Mouse (Mus musculus) ES-Bruce4 (cell line): ENCODE data around the gene Fgf11. TPM values are rescaled to one million over a fixed set of nuclear protein-coding genes. Genes with fewer than 3 reads are reported as not detected.
A peak's percentile ranks its signal among the peaks of the same experiment; 100 is the strongest.

ENCODE experiments used
- H3K27ac ChIP-seq: 2 replicates; pipeline ENCODE4 v1.5.1; 2012; ENCODE audit warnings: low read length, inconsistent platforms; ENCODE audit not compliant: insufficient read depth
- H3K27me3 ChIP-seq: 2 replicates; pipeline ENCODE4 v1.6.1; 2012; ENCODE audit warnings: mild to moderate bottlenecking, low read length, inconsistent platforms; ENCODE audit not compliant: control insufficient read depth, poor library complexity, insufficient read depth, severe bottlenecking
- H3K36me3 ChIP-seq: 2 replicates; pipeline ENCODE4 v1.6.1; 2012; ENCODE audit warnings: inconsistent platforms, mild to moderate bottlenecking, low read length, moderate library complexity; ENCODE audit not compliant: control insufficient read depth, poor library complexity, insufficient read depth, severe bottlenecking
- H3K4me1 ChIP-seq: one replicate; pipeline ENCODE4 v1.8.1; 2011; ENCODE audit warnings: low read length; ENCODE audit not compliant: control insufficient read depth, insufficient read depth
- H3K4me3 ChIP-seq: 2 replicates; pipeline ENCODE4 v1.5.1; 2011; ENCODE audit warnings: low read depth, mild to moderate bottlenecking, low read length
- H3K9ac ChIP-seq: 2 replicates; pipeline ENCODE4 v1.6.1; 2012; ENCODE audit warnings: low read depth, mild to moderate bottlenecking, inconsistent platforms; ENCODE audit not compliant: poor library complexity, severe bottlenecking
- H3K9me3 ChIP-seq: replicated peaks from 2 replicates; pipeline ENCODE4 v1.6.1; 2012; ENCODE audit warnings: mild to moderate bottlenecking, low read length, inconsistent platforms; ENCODE audit not compliant: control insufficient read depth, poor library complexity, insufficient read depth, severe bottlenecking
- CTCF ChIP-seq: IDR thresholded peaks from one replicate; pipeline ENCODE4 v1.8.1; 2011; ENCODE audit warnings: low read depth, low read length
- EP300 ChIP-seq: IDR thresholded peaks from 2 replicates; pipeline ENCODE4 v1.6.1; 2011; ENCODE audit warnings: low read depth, low read length; ENCODE audit not compliant: insufficient read depth
- POLR2A ChIP-seq: IDR thresholded peaks from one replicate; pipeline ENCODE4 v1.8.1; 2011; ENCODE audit warnings: low read length; ENCODE audit not compliant: insufficient read depth
- polyA plus RNA-seq: library from polyadenylated mRNA; stranded (reverse); fragments of >200 nt; gene quantifications from 2 replicates; pipeline ENCODE4 v1.2.4, GENCODE M21; 2011; ENCODE audit warnings: low read depth; ENCODE audit not compliant: missing spikeins, insufficient read depth, insufficient read length

Fgf11 gene
- polyA plus RNA-seq, 1 experiment = 2.5 TPM

- Histone ChIP-seq H3K4me1 (peaks cover 4% of the 10 kb centered on the region), H3K4me3 (peak overlapping the region; percentile 76), H3K9me3 (no peaks in the 10 kb centered on the region), H3K27ac (no peak overlapping the region), H3K36me3 (peaks cover 14% of the 10 kb centered on the region), H3K9ac (peak overlapping the region; percentile 48), H3K27me3 (no peaks in the 10 kb centered on the region)
- TF ChIP-seq CTCF (no peak), POLR2A (no peak), EP300 (no peak)
Observed at GRCm38 (mm10) chr11:69846738-69847688, 45.4 kb upstream of the Fgf11 start.

GRCm38 (mm10) chr11:69846198-69846680, 44.6 kb upstream of the Fgf11 start, which contains the start of gene Plscr3:
Plscr3 (plus strand) TSS chr11:69846376.
- Histone ChIP-seq H3K9ac (peak within 1 kb of the TSS; percentile 48), H3K27me3 (no peaks in the 10 kb centered on the region), H3K9me3 (no peaks in the 10 kb centered on the region), H3K4me1 (peaks cover 4% of the 10 kb centered on the region), H3K27ac (peak within 1 kb of the TSS; percentile 59), H3K4me3 (peak within 1 kb of the TSS; percentile 80), H3K36me3 (peaks cover 7% of the 10 kb centered on the region)
- TF ChIP-seq POLR2A = peak; percentile 86
- TF ChIP-seq EP300 = no peak

GRCm38 (mm10) chr11:69838714-69839104, 37.1 kb upstream of the Fgf11 start:
- Histone ChIP-seq H3K36me3 (no peaks in the 10 kb centered on the region), H3K9ac (peak overlapping the region; percentile 76), H3K4me3 (peak overlapping the region; percentile 96), H3K9me3 (no peaks in the 10 kb centered on the region), H3K27ac (peak overlapping the region; percentile 49), H3K4me1 (no peaks in the 10 kb centered on the region), H3K27me3 (no peaks in the 10 kb centered on the region)
- no peak for TF ChIP-seq CTCF
- no peak for TF ChIP-seq EP300
- no peak for TF ChIP-seq POLR2A

GRCm38 (mm10) chr11:69837952-69838713, 36.5 kb upstream of the Fgf11 start, which contains the start of gene Tmem256:
Tmem256 (plus strand) TSS chr11:69838514.
- no peak for TF ChIP-seq CTCF
- TF ChIP-seq POLR2A = peak; percentile 59
- no peaks in the 10 kb centered on the region for H3K27me3 ChIP-seq
- no peaks in the 10 kb centered on the region for H3K4me1 ChIP-seq

GRCm38 (mm10) chr11:69837604-69837951, 35.9 kb upstream of the Fgf11 start, which contains the start of gene Nlgn2:
Nlgn2 (minus strand) TSS chr11:69837784.
- H3K9me3 ChIP-seq = no peaks in the 10 kb centered on the region
- H3K36me3 ChIP-seq = no peaks in the 10 kb centered on the region
- H3K4me3 ChIP-seq = peak within 1 kb of the TSS; percentile 96
- no peaks in the 10 kb centered on the region for H3K4me1 ChIP-seq
- peak within 1 kb of the TSS; percentile 49 for H3K27ac ChIP-seq
- H3K9ac ChIP-seq = peak within 1 kb of the TSS; percentile 94
- no peak for TF ChIP-seq CTCF
- no peak for TF ChIP-seq POLR2A
- TF ChIP-seq EP300 = no peak
- H3K27me3 ChIP-seq = no peaks in the 10 kb centered on the region

More at GRCm38 (mm10) chr11:69837952-69838713, 36.5 kb upstream of the Fgf11 start, which contains the start of gene Tmem256:
- Histone ChIP-seq H3K4me3 (peak within 1 kb of the TSS; percentile 96), H3K9me3 (no peaks in the 10 kb centered on the region), H3K36me3 (no peaks in the 10 kb centered on the region), H3K9ac (peak within 1 kb of the TSS; percentile 94), H3K27ac (peak within 1 kb of the TSS; percentile 49)
